In the genomic region with DNA sequence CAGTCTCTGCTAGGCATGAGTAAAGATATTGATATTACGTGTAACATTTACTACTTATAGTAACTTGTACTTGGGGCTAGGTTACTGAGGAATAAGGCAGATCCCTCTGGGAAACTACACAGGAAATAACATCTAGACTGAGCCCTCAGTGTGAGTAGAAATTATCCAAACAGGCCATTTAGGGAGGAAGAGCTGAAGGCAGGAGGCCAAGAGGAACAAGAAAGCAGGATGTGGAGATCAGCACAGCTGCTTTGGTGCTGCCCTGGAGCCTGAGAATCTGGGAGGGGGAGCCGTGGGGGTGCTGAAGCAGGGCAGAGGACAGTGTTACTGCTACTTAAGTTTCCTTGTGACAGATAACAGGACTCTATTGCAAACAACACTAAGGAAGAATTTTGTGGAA, we compare ENCODE assay signal across 9 mouse cellular contexts. TPM values are rescaled to one million over a fixed set of nuclear protein-coding genes. Genes with fewer than 3 reads are reported as not detected.
A peak's percentile ranks its signal among the peaks of the same experiment; 100 is the strongest.
DNase-seq lines count a peak whose midpoint lies in the region; ATAC-seq lines count a peak whose summit lies in the region.
"Had no signal": no experiment of that assay in that cellular context is flagged by ENCODE, and none has a peak within 500 bp of the region (broad histone marks: within the 10 kb centered on the region; RNA-seq: fewer than 3 reads in every experiment).

No protein-coding gene starts in this region.

- H3K4me3 ChIP-seq in liver, embryonic 11.5 days (ENCODE audit: low read depth, low read length), result no peak overlapping the region

- no peaks in the 10 kb centered on the region for H3K9me3 ChIP-seq in liver, embryonic 11.5 days (ENCODE audit: control insufficient read depth, low read length)

- WGBS in liver, embryonic 11.5 days, result 45% methylated on average over 2 of the region's 2 CpGs

- H3K9ac ChIP-seq in liver, embryonic 11.5 days (ENCODE audit: low read depth, low read length), result no peak overlapping the region
- H3K9ac ChIP-seq: liver, embryonic 14.5 days had no signal

- no peaks in the 10 kb centered on the region for H3K27me3 ChIP-seq in liver, embryonic 11.5 days (replicated peaks; ENCODE audit: control insufficient read depth, insufficient read depth, low read length)

- H3K27ac ChIP-seq in liver, embryonic 11.5 days (ENCODE audit: low read depth, low read length), result no peak overlapping the region; the same call in 1 of the 2 replicates
- H3K27ac ChIP-seq: liver, embryonic 14.5 days had no signal

- H3K36me3 ChIP-seq in liver, embryonic 11.5 days (ENCODE audit: control insufficient read depth, insufficient read depth, low read length), result no peaks in the 10 kb centered on the region

- no peak for ATAC-seq in liver, embryonic 11.5 days (replicated peaks; ENCODE audit: low FRiP score)

- peaks cover 21% of the 10 kb centered on the region for H3K4me1 ChIP-seq in liver, embryonic 11.5 days (replicated peaks; ENCODE audit: control insufficient read depth, insufficient read depth, low read length)

- peak; percentile 44 for DNase-seq in liver
- no peak for DNase-seq in liver, embryonic 11.5 days (ENCODE audit: low spot score)
- peak; percentile 52 for DNase-seq in gastrocnemius, postnatal 25 days
- peak; percentile 48 for DNase-seq in kidney, adult 11 months
- DNase-seq in lung, postnatal 14 days, result peak; percentile 58
- DNase-seq in right cerebral cortex, postnatal 4 days, result no peak
- no peak for DNase-seq in ovary, postnatal 10 days (ENCODE audit: low spot score)
- no peak for DNase-seq in frontal cortex, postnatal 14 days (ENCODE audit: low spot score in 2 of 2)

- no peak overlapping the region for H3K4me2 ChIP-seq in liver, embryonic 11.5 days

RNA-seq across cellular contexts. Expression of a gene that starts 18.4 kb away (rescaled TPM):
- 110 and 131 TPM in 2 replicates for polyA plus RNA-seq in liver, embryonic 11.5 days (2014; fragmentation: Nextera tagmentation; extraction: Ambion mirVana)
- total RNA-seq in gastrocnemius, postnatal 25 days (2021), result 10 to 100 TPM; 37.5 to 41.0 TPM

Comparison
In these comparisons a context has a peak if more than half of its experiments do, and no peak if none do; other contexts are left out.
1. DNase-seq: peak in liver (single experiment), gastrocnemius, postnatal 25 days (single experiment), kidney, adult 11 months (single experiment) and lung, postnatal 14 days (single experiment); none in liver, embryonic 11.5 days (single experiment), right cerebral cortex, postnatal 4 days (single experiment), ovary, postnatal 10 days (single experiment) and frontal cortex, postnatal 14 days (0 of 2).